Mouse (Mus musculus) mature B cell (primary cell): ENCODE measurements around the gene Prss42.
"Not testable (repeated sequence)": the region's sequence is repeated elsewhere in the genome, so short reads cannot be mapped to it uniquely, and the experiment has no call there.

Experiments used
- in situ Hi-C: fragments of 300-500 bp; cut with MboI; formaldehyde crosslinking; loops from 2 replicates; pipeline ENCODE4 v1.14.3; 2019

The Prss42 gene

GRCm38 (mm10) chr9:110788169-110788568 lies 9.8 kb upstream of the Prss42 start:
- in situ Hi-C loops, result no loop called here

- in situ Hi-C loops, result no loop called here
Measured at GRCm38 (mm10) chr9:110790462-110790861, 7.5 kb upstream of the Prss42 start.

- in situ Hi-C loops, result no loop called here
Measured at GRCm38 (mm10) chr9:110797013-110797412, 953 bp upstream of the Prss42 start.

- in situ Hi-C loops, result no loop called here
Measured at GRCm38 (mm10) chr9:110800834-110801479, 3.0 kb downstream of the Prss42 start.

GRCm38 (mm10) chr9:110803294-110803693 lies 5.3 kb downstream of the Prss42 start:
- in situ Hi-C loops, result no loop called here

GRCm38 (mm10) chr9:110810051-110810450 lies 12.1 kb downstream of the Prss42 start:
- in situ Hi-C loops, result no loop called here

- in situ Hi-C loops, result no loop called here
Measured at GRCm38 (mm10) chr9:110813789-110814188, 15.8 kb downstream of the Prss42 start, which contains the start of gene Prss44. Prss44 (plus strand) TSS chr9:110813994.

GRCm38 (mm10) chr9:110820546-110820945 lies 22.6 kb downstream of the Prss42 start:
- in situ Hi-C loops, result not testable (repeated sequence)

- in situ Hi-C loops, result no loop called here
Measured at GRCm38 (mm10) chr9:110821436-110821835, 23.5 kb downstream of the Prss42 start.

- in situ Hi-C loops, result no loop called here
Measured at GRCm38 (mm10) chr9:110825426-110825825, 27.5 kb downstream of the Prss42 start.

GRCm38 (mm10) chr9:110825832-110826231 lies 27.9 kb downstream of the Prss42 start:
- in situ Hi-C loops, result no loop called here

GRCm38 (mm10) chr9:110826390-110826789 lies 28.4 kb downstream of the Prss42 start, which contains the start of gene Prss43:
Prss43 (plus strand) TSS chr9:110826690.
- in situ Hi-C loops, result no loop called here

- in situ Hi-C loops, result no loop called here
Measured at GRCm38 (mm10) chr9:110833021-110833420, 35.1 kb downstream of the Prss42 start.

- in situ Hi-C loops, result no loop called here
Measured at GRCm38 (mm10) chr9:110834411-110834810, 36.4 kb downstream of the Prss42 start, which contains the start of gene Prss45. Prss45 (plus strand) TSS chr9:110834588.

GRCm38 (mm10) chr9:110834961-110835360 lies 37.0 kb downstream of the Prss42 start:
- in situ Hi-C loops, result no loop called here

GRCm38 (mm10) chr9:110836112-110836511 lies 38.1 kb downstream of the Prss42 start:
- in situ Hi-C loops, result no loop called here

- in situ Hi-C loops, result no loop called here
Measured at GRCm38 (mm10) chr9:110840905-110841304, 42.9 kb downstream of the Prss42 start.

- in situ Hi-C loops, result no loop called here
Measured at GRCm38 (mm10) chr9:110841438-110841837, 43.5 kb downstream of the Prss42 start.

GRCm38 (mm10) chr9:110844206-110844605 lies 46.2 kb downstream of the Prss42 start, which contains the start of gene Prss46:
Prss46 (plus strand) TSS chr9:110844506.
- in situ Hi-C loops, result no loop called here

GRCm38 (mm10) chr9:110849162-110849561 lies 51.2 kb downstream of the Prss42 start:
- in situ Hi-C loops, result no loop called here
